Mouse (Mus musculus): ENCODE measurements around the gene Tnfsf14.

- no peak for TF ChIP-seq EP300 (optimal IDR thresholded peaks at IDR 0.05)
- no peak for TF ChIP-seq CTCF (IDR thresholded peaks at IDR 0.05; ENCODE audit: low read depth)
These were observed 11.1 kb downstream of the Tnfsf14 start for GRCm38 (mm10) chr17:57182871-57183270.
